Mouse (Mus musculus) limb, embryonic 14.5 days (tissue): ENCODE measurements at regions not wholly inside any gene's neighbourhood (a gene's known extent, or its start where the extent isn't known, plus 50 kb on each side); places are given as distances from the start of the nearest gene placed in this dataset.
"Not testable (repeated sequence)": the region's sequence is repeated elsewhere in the genome, so short reads cannot be mapped to it uniquely, and the experiment has no call there.

ENCODE experiments used
- ATAC-seq: fragments of 200-750 bp; cut with Nextera tagmentation; 2 replicates; pipeline ENCODE4 v1.8.0; 2017; ENCODE audit warnings: low read depth, moderate number of reproducible peaks, moderate TSS enrichment; ENCODE audit not compliant: low FRiP score
- DNase-seq: peaks from one replicate; pipeline ENCODE4 v3.0.0-alpha.2; 2015; ENCODE audit warnings: low spot score
- H3K27ac ChIP-seq: fragments of 300-500 bp; sonication (generic); replicated peaks from 2 replicates; pipeline ENCODE4 v1.5.1; 2014; ENCODE audit warnings: low read depth, mild to moderate bottlenecking, low read length, moderate library complexity, mixed read lengths
- H3K27me3 ChIP-seq: fragments of 300-500 bp; sonication (generic); 2 replicates; pipeline ENCODE4 v1.6.1; 2014; ENCODE audit warnings: low read length, mixed read lengths; ENCODE audit not compliant: control insufficient read depth, insufficient read depth
- H3K36me3 ChIP-seq: fragments of 300-500 bp; sonication (generic); 2 replicates; pipeline ENCODE4 v1.6.1; 2014; ENCODE audit warnings: mild to moderate bottlenecking, low read length, moderate library complexity, mixed read lengths; ENCODE audit not compliant: control insufficient read depth, insufficient read depth
- H3K4me1 ChIP-seq: fragments of 300-500 bp; sonication (generic); 2 replicates; pipeline ENCODE4 v1.6.1; 2014; ENCODE audit warnings: antibody characterized with exemption, low read length, mixed read lengths; ENCODE audit not compliant: control insufficient read depth, insufficient read depth
- H3K4me2 ChIP-seq: fragments of 300-500 bp; sonication (generic); replicated peaks from 2 replicates; pipeline ENCODE4 v1.6.1; 2014; ENCODE audit warnings: low read depth, mild to moderate bottlenecking, low read length, moderate library complexity; ENCODE audit not compliant: severe bottlenecking
- H3K4me3 ChIP-seq: fragments of 300-500 bp; sonication (generic); replicated peaks from 2 replicates; pipeline ENCODE4 v1.5.1; 2014; ENCODE audit warnings: low read length
- H3K9ac ChIP-seq: fragments of 300-500 bp; sonication (generic); 2 replicates; pipeline ENCODE4 v1.6.1; 2014; ENCODE audit warnings: mild to moderate bottlenecking, low read depth, low read length, moderate library complexity; ENCODE audit not compliant: severe bottlenecking
- H3K9me3 ChIP-seq: fragments of 300-500 bp; sonication (generic); 2 replicates; pipeline ENCODE4 v1.6.1; 2016; ENCODE audit warnings: low read length; ENCODE audit not compliant: control insufficient read depth
- POLR2A ChIP-seq: fragments of 200-500 bp; IDR thresholded peaks from 2 replicates; pipeline ENCODE4 v1.8.0; 2012; ENCODE audit warnings: inconsistent platforms, mild to moderate bottlenecking, moderate library complexity, borderline replicate concordance; ENCODE audit not compliant: insufficient read depth, insufficient read length; ENCODE audit errors: extremely low read depth
- WGBS: fragments of 180-500 bp; shearing (Covaris S2); extraction: QIAGEN DNeasy Blood & Tissue Kit; methylation state at CpG from one replicate; pipeline ENCODE4 v1.1.7; 2014; 5-methylcytosine and 5-hydroxymethylcytosine counted together

GRCm38 (mm10) chr2:114723971-114724666 lies 69.4 kb upstream of the Dph6 start:
- Histone ChIP-seq H3K4me2 (no peak overlapping the region), H3K27me3 (no peaks in the 10 kb centered on the region), H3K27ac (no peak overlapping the region), H3K4me1 (no peaks in the 10 kb centered on the region), H3K9ac (no peak overlapping the region), H3K4me3 (no peak overlapping the region), H3K9me3 (no peaks in the 10 kb centered on the region), H3K36me3 (no peaks in the 10 kb centered on the region)
- WGBS: 72% methylated on average over 6 of the region's 6 CpGs
- DNase-seq (no peak), ATAC-seq (no peak)
- no peak for TF ChIP-seq POLR2A

GRCm38 (mm10) chr2:114727197-114727596 lies 72.4 kb upstream of the Dph6 start:
- Histone ChIP-seq H3K9ac (no peak overlapping the region), H3K4me1 (no peaks in the 10 kb centered on the region), H3K27ac (no peak overlapping the region), H3K9me3 (no peaks in the 10 kb centered on the region), H3K36me3 (no peaks in the 10 kb centered on the region), H3K4me3 (no peak overlapping the region), H3K27me3 (no peaks in the 10 kb centered on the region), H3K4me2 (no peak overlapping the region)
- ATAC-seq (no peak), DNase-seq (no peak)
- WGBS: 86% methylated on average over 1 of the region's 1 CpGs
- no peak for TF ChIP-seq POLR2A

GRCm38 (mm10) chr2:114734861-114735569 lies 80.3 kb upstream of the Dph6 start:
- no peak overlapping the region for H3K9ac ChIP-seq
- ATAC-seq (no peak), DNase-seq (no peak)
- 36% methylated on average over 4 of the region's 4 CpGs for WGBS
- no peaks in the 10 kb centered on the region for H3K9me3 ChIP-seq
- TF ChIP-seq POLR2A: no peak
- no peaks in the 10 kb centered on the region for H3K27me3 ChIP-seq
- no peak overlapping the region for H3K4me3 ChIP-seq
- no peaks in the 10 kb centered on the region for H3K36me3 ChIP-seq
- H3K27ac ChIP-seq: no peak overlapping the region
- no peaks in the 10 kb centered on the region for H3K4me1 ChIP-seq
- no peak overlapping the region for H3K4me2 ChIP-seq

GRCm38 (mm10) chr2:114739421-114740212 lies 84.9 kb upstream of the Dph6 start:
- no peaks in the 10 kb centered on the region for H3K4me1 ChIP-seq
- no peak overlapping the region for H3K9ac ChIP-seq
- ATAC-seq (no peak), DNase-seq (no peak)
- H3K4me3 ChIP-seq: no peak overlapping the region
- H3K9me3 ChIP-seq: no peaks in the 10 kb centered on the region
- 79% methylated on average over 11 of the region's 11 CpGs for WGBS
- no peaks in the 10 kb centered on the region for H3K36me3 ChIP-seq
- no peaks in the 10 kb centered on the region for H3K27me3 ChIP-seq
- H3K4me2 ChIP-seq: no peak overlapping the region
- no peak for TF ChIP-seq POLR2A
- no peak overlapping the region for H3K27ac ChIP-seq

- no peak for ATAC-seq
- WGBS: 74% methylated on average over 4 of the region's 4 CpGs
- H3K9ac ChIP-seq: no peak overlapping the region
Observed at GRCm38 (mm10) chr2:114763276-114763675, 108.5 kb upstream of the Dph6 start.

GRCm38 (mm10) chr2:114773723-114774122 lies 119.0 kb upstream of the Dph6 start:
- not testable (repeated sequence) for H3K27me3 ChIP-seq, H3K9me3 ChIP-seq, H3K36me3 ChIP-seq, ATAC-seq, H3K27ac ChIP-seq, H3K4me1 ChIP-seq, H3K4me3 ChIP-seq, DNase-seq, H3K9ac ChIP-seq, H3K4me2 ChIP-seq
- 84% methylated on average over 6 of the region's 6 CpGs for WGBS

More at GRCm38 (mm10) chr2:114763276-114763675, 108.5 kb upstream of the Dph6 start:
- no peaks in the 10 kb centered on the region for H3K36me3 ChIP-seq
- H3K9me3 ChIP-seq: no peaks in the 10 kb centered on the region
- H3K4me1 ChIP-seq: no peaks in the 10 kb centered on the region
- TF ChIP-seq POLR2A: no peak
- no peak overlapping the region for H3K27ac ChIP-seq
- no peak overlapping the region for H3K4me2 ChIP-seq
- no peak overlapping the region for H3K4me3 ChIP-seq
- no peak for DNase-seq
- H3K27me3 ChIP-seq: no peaks in the 10 kb centered on the region
